Mouse (Mus musculus) hindbrain, embryonic 14.5 days (tissue): ENCODE results near the gene Brd4. TPM values are rescaled to one million over a fixed set of nuclear protein-coding genes. Genes with fewer than 3 reads are reported as not detected.

Source experiments
- ATAC-seq: fragments of 200-750 bp; cut with Nextera tagmentation; 2 replicates; pipeline ENCODE4 v1.8.0; 2017; ENCODE audit warnings: moderate number of reproducible peaks, mild to moderate bottlenecking, moderate TSS enrichment, moderate library complexity; ENCODE audit not compliant: low FRiP score
- DNase-seq: peaks from one replicate; pipeline ENCODE4 v3.0.0-alpha.2; 2015; ENCODE audit warnings: low spot score
- H3K27ac ChIP-seq: fragments of 300-500 bp; sonication (generic); 2 replicates; pipeline ENCODE4 v1.5.1; 2014; ENCODE audit warnings: mild to moderate bottlenecking, moderate library complexity
- H3K27me3 ChIP-seq: fragments of 300-500 bp; sonication (generic); 2 replicates; pipeline ENCODE4 v1.6.1; 2014; ENCODE audit warnings: mild to moderate bottlenecking, low read length, mixed read lengths; ENCODE audit not compliant: control insufficient read depth, insufficient read depth
- H3K36me3 ChIP-seq: fragments of 300-500 bp; sonication (generic); replicated peaks from 2 replicates; pipeline ENCODE4 v1.6.1; 2014; ENCODE audit not compliant: control insufficient read depth, insufficient read depth
- H3K4me1 ChIP-seq: fragments of 300-500 bp; sonication (generic); replicated peaks from 2 replicates; pipeline ENCODE4 v1.6.1; 2014; ENCODE audit warnings: antibody characterized with exemption, low read length, mixed read lengths; ENCODE audit not compliant: control insufficient read depth, insufficient read depth
- H3K4me2 ChIP-seq: fragments of 300-500 bp; sonication (generic); replicated peaks from 2 replicates; pipeline ENCODE4 v1.6.1; 2014; ENCODE audit warnings: mild to moderate bottlenecking, moderate library complexity
- H3K4me3 ChIP-seq: fragments of 300-500 bp; sonication (generic); replicated peaks from 2 replicates; pipeline ENCODE4 v1.5.1; 2014; ENCODE audit warnings: mild to moderate bottlenecking, low read length
- H3K9ac ChIP-seq: fragments of 300-500 bp; sonication (generic); 2 replicates; pipeline ENCODE4 v1.6.1; 2014
- H3K9me3 ChIP-seq: fragments of 300-500 bp; sonication (generic); 2 replicates; pipeline ENCODE4 v1.6.1; 2016; ENCODE audit warnings: low read length; ENCODE audit not compliant: control insufficient read depth
- WGBS: fragments of 180-500 bp; shearing (Covaris S2); extraction: QIAGEN DNeasy Blood & Tissue Kit; methylation state at CpG from one replicate; pipeline ENCODE4 v1.1.7; 2014; 5-methylcytosine and 5-hydroxymethylcytosine counted together
- polyA plus RNA-seq: library from polyadenylated mRNA; unstranded; fragments of >200 nt; fragmentation: Nextera tagmentation; extraction: Ambion mirVana; gene quantifications from 2 replicates; pipeline ENCODE4 v1.2.1, GENCODE M21; 2014

Gene Brd4
- polyA plus RNA-seq = 87.9 and 89.3 TPM in 2 replicates

DNA sequence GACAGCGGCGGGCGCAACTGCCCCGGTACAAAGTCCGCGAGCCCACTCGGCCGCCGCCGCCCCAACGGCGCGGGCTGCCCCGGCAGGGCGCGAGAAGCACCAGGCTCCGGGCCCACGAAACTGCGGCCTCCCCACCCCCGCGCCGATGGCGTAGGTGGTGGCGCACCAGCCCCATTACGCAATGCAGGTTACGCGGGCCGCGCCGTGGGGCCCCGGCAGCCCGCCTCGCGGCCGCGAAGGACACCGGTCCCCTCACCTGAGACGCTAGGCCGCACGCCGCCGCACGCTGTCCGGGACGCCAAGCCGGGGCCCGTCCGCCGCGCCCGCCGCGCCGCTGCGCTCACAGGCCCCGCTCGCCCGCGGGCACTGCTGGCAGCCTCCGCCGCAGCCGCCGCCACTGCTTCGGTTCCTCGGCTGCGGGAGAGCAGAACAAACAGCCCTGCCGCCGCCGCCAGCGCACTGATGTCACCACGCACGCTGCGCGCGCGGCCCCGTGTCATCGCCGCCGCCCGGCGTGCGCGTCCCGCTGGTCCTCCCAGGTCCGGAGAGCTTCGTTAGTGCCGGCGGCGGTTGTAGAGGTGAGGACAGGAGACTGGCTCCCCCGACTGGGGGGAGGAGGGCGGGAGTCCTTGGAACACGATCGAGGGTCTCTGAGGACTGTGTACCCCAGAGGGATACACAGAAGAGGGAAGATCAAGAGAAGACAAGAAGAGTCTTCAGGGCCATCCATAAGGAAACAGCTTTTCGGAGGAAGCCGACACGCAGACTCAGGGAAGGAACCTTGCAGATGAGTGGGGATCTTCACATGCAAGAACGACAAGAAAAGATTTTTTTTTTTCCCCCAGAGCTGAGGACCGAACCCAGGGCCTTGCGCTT is at the start of gene Brd4:
Brd4 (minus strand) TSS at position 461 of the 876 bp plus-strand sequence.
- peak within 1 kb of the TSS; percentile 98 for H3K9ac ChIP-seq
- no peaks in the 10 kb centered on the region for H3K36me3 ChIP-seq
- ATAC-seq (peak; percentile 91), DNase-seq (peak; percentile 92)
- no peaks in the 10 kb centered on the region for H3K27me3 ChIP-seq
- H3K27ac ChIP-seq = peak within 1 kb of the TSS; percentile 100
- under 1% methylated on average over 76 of the region's 100 CpGs for WGBS
- H3K4me1 ChIP-seq = peaks cover 38% of the 10 kb centered on the region
- peak within 1 kb of the TSS; percentile 87 for H3K4me2 ChIP-seq
- H3K4me3 ChIP-seq = peak within 1 kb of the TSS; percentile 98
- no peaks in the 10 kb centered on the region for H3K9me3 ChIP-seq

DNA sequence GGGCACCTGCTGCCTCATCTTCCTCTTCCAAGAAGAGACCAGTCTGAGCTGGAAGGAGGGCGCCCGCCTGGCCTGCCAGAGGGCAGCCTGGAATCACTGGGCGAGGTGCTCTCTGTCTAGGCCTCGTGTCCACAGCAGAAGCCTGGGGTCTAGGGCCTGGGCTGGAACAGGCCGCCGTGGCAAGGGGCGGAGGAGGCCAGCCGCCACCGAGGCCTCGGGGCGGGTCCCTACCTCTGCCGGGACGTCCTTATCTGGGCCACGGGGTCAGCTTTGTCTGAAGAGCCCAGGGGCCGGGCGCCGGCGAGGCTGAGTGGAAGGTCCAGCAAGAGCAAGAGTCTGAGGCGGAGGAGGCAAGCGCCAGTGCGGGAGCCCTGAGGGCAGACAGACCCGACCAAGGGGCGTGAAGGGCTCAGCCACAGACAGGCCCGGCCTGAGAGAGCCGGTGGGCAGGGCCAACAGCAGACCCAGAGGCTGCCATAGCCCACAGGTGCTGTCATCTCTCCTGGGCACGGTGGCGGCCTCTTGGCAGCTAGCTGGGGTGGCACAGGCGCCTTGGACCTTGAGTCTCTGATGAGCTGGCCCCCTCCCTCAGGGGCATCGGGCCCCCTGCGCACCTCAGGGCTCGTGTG is 49.3 kb upstream of the Brd4 start:
- Histone ChIP-seq H3K9me3 (no peaks in the 10 kb centered on the region), H3K4me3 (no peak overlapping the region), H3K27ac (no peak overlapping the region), H3K27me3 (no peaks in the 10 kb centered on the region), H3K9ac (no peak overlapping the region), H3K4me1 (no peaks in the 10 kb centered on the region), H3K36me3 (peaks cover 93% of the 10 kb centered on the region), H3K4me2 (no peak overlapping the region)
- no peak for ATAC-seq
- DNase-seq = no peak
- 91% methylated on average over 31 of the region's 31 CpGs for WGBS

DNA sequence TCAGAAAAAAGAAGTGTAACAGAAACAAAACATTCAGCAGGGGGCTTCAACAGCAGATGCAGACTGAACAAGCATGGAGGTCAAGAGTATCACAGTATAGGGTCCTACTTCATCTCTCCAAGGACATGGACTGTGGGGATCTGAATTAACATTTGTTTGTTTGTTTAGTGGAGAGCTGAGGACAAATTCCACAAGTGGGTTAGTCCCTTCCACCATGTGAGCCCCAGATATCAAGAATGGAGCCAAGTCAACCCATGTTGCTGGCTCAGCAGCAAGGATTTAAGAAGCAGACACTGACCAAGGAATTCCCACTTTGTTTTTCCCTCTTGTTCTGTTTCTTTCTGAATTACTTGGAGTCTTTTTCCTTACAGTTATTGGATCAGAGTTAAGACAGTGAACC is 43.0 kb upstream of the Brd4 start:
- peaks cover 72% of the 10 kb centered on the region for H3K36me3 ChIP-seq
- no peak overlapping the region for H3K9ac ChIP-seq
- H3K27ac ChIP-seq = no peak overlapping the region
- no peak overlapping the region for H3K4me3 ChIP-seq
- 0 out of 2 replicates have a peak, but pooled peaks cover under 1% of the 10 kb centered on the region for H3K4me1 ChIP-seq
- DNase-seq (no peak), ATAC-seq (no peak)
- H3K27me3 ChIP-seq = no peaks in the 10 kb centered on the region
- H3K9me3 ChIP-seq = no peaks in the 10 kb centered on the region
- H3K4me2 ChIP-seq = no peak overlapping the region

DNA sequence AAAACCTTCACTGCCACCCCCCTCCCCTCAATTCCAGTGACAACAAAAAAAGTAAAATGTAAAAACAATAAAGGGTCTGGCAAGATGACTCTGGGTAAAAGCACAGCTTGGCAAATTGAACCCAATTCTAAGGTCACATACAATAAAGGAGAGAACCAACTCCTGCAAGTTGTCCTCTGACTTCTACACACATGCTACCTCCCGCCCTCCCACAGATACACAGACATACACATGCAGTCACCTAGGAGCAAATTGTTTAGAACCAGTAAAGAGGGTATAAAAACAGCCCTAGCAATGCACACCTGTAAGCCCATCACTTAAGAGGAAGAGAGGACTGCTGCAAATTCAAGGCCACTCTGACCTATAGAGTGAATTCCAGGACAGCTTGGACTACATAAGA is 38.3 kb upstream of the Brd4 start:
- H3K27me3 ChIP-seq = no peaks in the 10 kb centered on the region
- WGBS = 94% methylated on average over 1 of the region's 1 CpGs
- no peaks in the 10 kb centered on the region for H3K9me3 ChIP-seq
- peaks cover 31% of the 10 kb centered on the region for H3K36me3 ChIP-seq
- no peak overlapping the region for H3K4me3 ChIP-seq
- H3K4me1 ChIP-seq = peaks cover 20% of the 10 kb centered on the region
- ATAC-seq (no peak), DNase-seq (no peak)
- H3K4me2 ChIP-seq = no peak overlapping the region
- no peak overlapping the region for H3K27ac ChIP-seq
- H3K9ac ChIP-seq = 0 out of 2 replicates have a peak overlapping the region, but pooled peaks have one; percentile 81

DNA sequence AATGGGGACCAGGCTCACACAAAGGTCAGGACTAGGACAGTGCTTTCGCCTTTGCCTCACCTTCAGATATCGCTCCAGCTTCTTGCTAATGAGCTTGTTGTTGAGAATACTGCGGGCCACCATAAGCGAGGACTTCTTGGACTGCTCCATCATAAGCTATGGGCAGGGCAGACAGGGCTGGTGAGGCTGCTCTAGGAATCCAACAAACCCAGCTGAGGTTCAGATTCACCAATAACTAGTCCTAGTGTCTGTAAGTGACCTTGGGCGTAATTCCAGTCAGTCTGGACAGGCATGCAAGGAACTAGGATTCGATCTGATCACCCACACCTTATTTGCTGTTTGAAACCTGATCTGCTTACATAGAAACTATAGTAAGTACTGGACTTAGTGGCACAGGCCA is 37.3 kb upstream of the Brd4 start:
- ATAC-seq (no peak), DNase-seq (no peak)
- WGBS = 28% methylated on average over 6 of the region's 6 CpGs
- peak overlapping the region; percentile 83 for H3K27ac ChIP-seq
- H3K9ac ChIP-seq = peak overlapping the region; percentile 81
- H3K27me3 ChIP-seq = no peaks in the 10 kb centered on the region
- peak overlapping the region; percentile 83 for H3K4me2 ChIP-seq
- H3K4me3 ChIP-seq = peak overlapping the region; percentile 70
- peaks cover 35% of the 10 kb centered on the region for H3K36me3 ChIP-seq
- H3K9me3 ChIP-seq = no peaks in the 10 kb centered on the region
- H3K4me1 ChIP-seq = peaks cover 20% of the 10 kb centered on the region

DNA sequence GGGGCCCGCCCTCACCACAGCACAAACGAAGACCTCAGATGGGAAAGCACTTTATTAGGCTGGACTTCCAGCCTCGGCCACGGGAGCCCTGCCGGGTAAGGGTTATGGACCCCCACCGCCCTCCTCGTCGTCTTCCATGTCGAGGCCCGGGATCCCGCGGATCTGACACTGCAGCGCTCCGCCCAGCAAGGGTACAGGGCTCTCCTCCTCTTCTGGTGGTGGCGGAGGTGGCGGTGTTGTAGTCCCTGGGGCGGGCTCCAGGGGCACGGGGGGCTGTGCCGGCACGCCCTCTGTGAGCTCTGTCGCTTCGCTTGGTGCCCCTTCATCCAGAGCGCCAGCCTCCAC is 36.8 kb upstream of the Brd4 start:
- Histone ChIP-seq H3K4me1 (peaks cover 20% of the 10 kb centered on the region), H3K27ac (peak overlapping the region; percentile 83), H3K9me3 (no peaks in the 10 kb centered on the region), H3K4me3 (peak overlapping the region; percentile 70), H3K4me2 (peak overlapping the region; percentile 83), H3K27me3 (no peaks in the 10 kb centered on the region), H3K9ac (peak overlapping the region; percentile 81), H3K36me3 (peaks cover 40% of the 10 kb centered on the region)
- under 1% methylated on average over 23 of the region's 23 CpGs for WGBS
- DNase-seq = no peak
- peak; percentile 65 for ATAC-seq

DNA sequence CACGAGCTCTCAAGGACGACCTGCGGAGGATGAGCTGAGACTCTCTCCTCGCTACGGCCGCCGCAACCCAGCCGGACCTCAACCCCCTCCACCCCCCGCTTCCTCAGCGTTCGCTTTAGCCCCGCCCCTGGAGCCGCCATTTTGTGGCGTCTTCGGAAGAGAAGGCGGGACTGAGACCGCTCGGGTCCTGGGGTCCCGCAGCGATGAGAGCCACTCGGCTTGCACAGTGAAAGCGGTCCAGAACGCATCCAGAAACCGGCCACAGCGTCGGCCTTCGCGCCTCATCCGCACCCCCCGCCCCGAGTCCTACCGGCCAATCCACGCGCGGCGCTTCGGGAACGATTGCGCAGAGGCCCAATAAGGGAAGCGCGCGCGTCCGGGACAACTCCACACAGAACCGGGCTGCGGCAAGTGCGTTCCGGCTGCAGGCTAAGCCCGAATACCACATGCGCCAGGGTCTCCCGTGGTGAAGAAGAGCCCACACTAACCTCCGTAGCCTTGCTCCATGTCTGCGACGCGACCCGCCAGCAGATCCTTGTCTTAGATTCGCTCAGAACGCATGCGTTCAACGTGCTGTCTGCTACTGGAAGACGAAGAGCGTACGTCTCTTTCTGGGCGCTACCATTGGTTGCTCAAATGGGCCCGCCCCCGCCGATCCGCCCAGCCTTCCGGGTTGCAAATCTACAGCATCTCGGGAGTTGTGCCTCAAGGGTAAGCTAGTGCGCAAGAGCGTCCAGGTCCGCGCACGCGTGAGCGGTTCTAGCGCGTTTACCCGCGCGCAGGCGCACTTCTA is 36.3 kb upstream of the Brd4 start, which contains the start of gene Akap8:
Akap8 (minus strand) TSS at position 642 of the 793 bp plus-strand sequence.
- Histone ChIP-seq H3K36me3 (peaks cover 41% of the 10 kb centered on the region), H3K4me2 (peak within 1 kb of the TSS; percentile 94), H3K27me3 (no peaks in the 10 kb centered on the region), H3K9me3 (no peaks in the 10 kb centered on the region), H3K4me3 (peak within 1 kb of the TSS; percentile 70), H3K9ac (peak within 1 kb of the TSS; percentile 85), H3K27ac (peak within 1 kb of the TSS; percentile 96), H3K4me1 (peaks cover 20% of the 10 kb centered on the region)
- peak; percentile 99 for DNase-seq
- WGBS = under 1% methylated on average over 83 of the region's 83 CpGs
- ATAC-seq = peak; percentile 97

DNA sequence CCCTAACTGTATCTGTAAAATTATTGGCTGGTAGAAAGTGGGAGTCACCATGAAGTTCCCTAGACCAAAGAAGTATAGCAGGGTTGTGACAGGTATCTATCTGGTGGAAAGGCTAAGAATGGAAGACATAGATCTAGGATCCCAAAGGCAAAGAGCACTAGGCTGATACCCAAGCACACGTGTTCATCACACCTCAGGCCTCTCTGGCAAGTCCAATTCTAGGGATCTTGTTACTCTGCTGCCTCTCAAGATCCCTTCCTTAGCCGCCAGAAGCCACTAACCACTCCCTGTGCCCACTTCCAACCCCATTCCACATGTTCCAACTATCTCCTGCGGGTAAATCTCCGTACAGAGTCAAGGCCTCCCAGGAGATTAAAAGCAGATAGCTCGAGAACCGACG is 35.4 kb upstream of the Brd4 start:
- WGBS = under 1% methylated on average over 7 of the region's 7 CpGs
- Histone ChIP-seq H3K4me3 (peak overlapping the region; percentile 70), H3K27ac (peak overlapping the region; percentile 96), H3K9me3 (no peaks in the 10 kb centered on the region), H3K4me2 (peak overlapping the region; percentile 94), H3K36me3 (peaks cover 44% of the 10 kb centered on the region), H3K4me1 (peaks cover 20% of the 10 kb centered on the region), H3K9ac (peak overlapping the region; percentile 85), H3K27me3 (no peaks in the 10 kb centered on the region)
- no peak for DNase-seq
- ATAC-seq = no peak

DNA sequence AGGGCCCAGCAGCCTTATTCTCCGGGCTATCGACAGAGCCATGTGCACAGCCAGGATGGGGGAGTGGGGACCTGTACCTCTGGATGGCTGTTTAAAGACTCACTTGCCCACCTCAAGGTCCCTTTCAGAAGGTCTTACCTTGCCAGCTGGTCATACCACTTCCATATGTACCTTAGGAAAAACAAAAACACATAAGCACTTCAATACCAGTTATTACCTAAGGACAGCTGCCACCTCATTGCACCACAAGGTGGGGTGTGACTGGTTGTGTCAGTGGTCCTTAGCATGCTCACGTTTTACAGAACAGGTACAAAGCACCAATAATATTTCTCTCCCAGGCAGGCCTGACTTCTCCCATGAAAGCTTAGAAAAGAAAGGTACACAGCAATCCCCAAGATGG is 33.2 kb upstream of the Brd4 start:
- Histone ChIP-seq H3K27me3 (no peaks in the 10 kb centered on the region), H3K9ac (no peak overlapping the region), H3K4me3 (no peak overlapping the region), H3K27ac (no peak overlapping the region), H3K9me3 (no peaks in the 10 kb centered on the region), H3K4me2 (no peak overlapping the region), H3K4me1 (peaks cover 20% of the 10 kb centered on the region), H3K36me3 (peaks cover 55% of the 10 kb centered on the region)
- 93% methylated on average over 3 of the region's 3 CpGs for WGBS
- ATAC-seq (no peak), DNase-seq (no peak)
